Mouse (Mus musculus): Measurements from ENCODE around the gene Adgrv1.

DNA sequence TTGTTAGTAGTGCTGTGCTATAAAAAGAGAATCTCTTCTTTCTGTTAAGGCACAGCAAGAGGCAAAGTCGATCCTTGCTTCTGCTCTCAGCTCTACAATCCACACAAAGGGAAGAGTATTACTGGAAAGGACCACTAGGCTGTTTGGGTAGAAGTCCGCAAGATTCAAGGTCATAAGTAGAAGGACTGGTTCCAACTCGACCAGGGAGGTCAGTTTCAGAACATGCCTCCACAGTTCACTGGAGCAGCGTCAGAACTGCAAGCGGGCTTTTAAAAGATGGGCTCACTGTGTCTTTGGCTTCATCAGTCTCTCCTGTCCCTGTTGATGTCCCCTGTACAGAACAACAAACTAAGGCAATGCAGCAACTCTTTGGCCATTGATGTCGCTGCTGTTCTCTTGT is 363.9 kb downstream of the Adgrv1 start:
- TF ChIP-seq CTCF (IDR thresholded peaks at IDR 0.05; ENCODE audit: extremely low read depth, insufficient read length, insufficient replicate concordance, low read depth, low read length) (no peak), POLR2A (IDR thresholded peaks at IDR 0.05; ENCODE audit: low read depth, low read length) (no peak)
